Mouse (Mus musculus): ENCODE results near the gene Zdhhc17.

GRCm38 (mm10) chr10:110991307-110992046 lies 18.5 kb downstream of the Zdhhc17 start:
- TF ChIP-seq CTCF (IDR thresholded peaks at IDR 0.05; ENCODE audit: low read depth, low read length) (no peak), EP300 (IDR thresholded peaks at IDR 0.05; ENCODE audit: insufficient read depth, low read depth, low read length) (no peak), POLR2A (IDR thresholded peaks at IDR 0.05; ENCODE audit: insufficient read depth, low read length) (no peak)
